Mouse (Mus musculus) neural tube, postnatal 0 days (tissue): ENCODE results near the gene Mvk. TPM values are rescaled to one million over a fixed set of nuclear protein-coding genes. Genes with fewer than 3 reads are reported as not detected.

Experiments used
- microRNA-seq: library from miRNA; unstranded; fragments of <30 nt; microRNA quantifications from one replicate; pipeline ENCODE4, GENCODE M21; 2016
- polyA plus RNA-seq: library from polyadenylated mRNA; unstranded; fragments of >200 nt; fragmentation: Nextera tagmentation; extraction: Ambion mirVana; gene quantifications from 2 replicates; pipeline ENCODE4 v1.2.1, GENCODE M21; 2015

Gene Mvk
- polyA plus RNA-seq, result 75.8 and 83.4 TPM in 2 replicates

GRCm38 (mm10) chr5:114443566-114444367 lies at the start of gene Mvk, which contains the start of gene Mmab:
Mvk (plus strand) TSS chr5:114444269.
Mmab (minus strand) TSS chr5:114444060.

Small RNA genes lying within 50 kb of the gene (microRNA-seq; reads per million reads assigned to microRNA genes)
- not detected for gene Mir7027

Other genes with a start within 250 kb of the Mvk start
- gene Foxn4, start 170.5 kb upstream of the Mvk start, polyA plus RNA-seq, result 0.23 TPM in 1 of 2 replicates, not detected in the other
- gene Myo1h, start 155.1 kb upstream of the Mvk start, polyA plus RNA-seq, result 0.41 and 0.68 TPM in 2 replicates
- gene Kctd10, start 63.8 kb upstream of the Mvk start, polyA plus RNA-seq, result 31.8 and 33.3 TPM in 2 replicates
- 25.5 and 31.4 TPM in 2 replicates for gene Ube3b, start 63.7 kb upstream of the Mvk start, polyA plus RNA-seq
- gene Mmab, start 209 bp upstream of the Mvk start, polyA plus RNA-seq, result 32.0 and 34.5 TPM in 2 replicates
- 4.0 and 5.4 TPM in 2 replicates for gene Fam222a, start 123.7 kb downstream of the Mvk start, polyA plus RNA-seq
- 1.1 and 1.5 TPM in 2 replicates for gene Trpv4, start 214.2 kb downstream of the Mvk start, polyA plus RNA-seq
- gene Gltp, start 246.7 kb downstream of the Mvk start, polyA plus RNA-seq, result 58.5 and 67.5 TPM in 2 replicates